Mouse (Mus musculus): ENCODE measurements around the gene Trio. TPM values are rescaled to one million over a fixed set of nuclear protein-coding genes. Genes with fewer than 3 reads are reported as not detected.

Gene Trio
- polyA plus RNA-seq, 1 experiment from 2014 or later: 38.1 TPM

DNA sequence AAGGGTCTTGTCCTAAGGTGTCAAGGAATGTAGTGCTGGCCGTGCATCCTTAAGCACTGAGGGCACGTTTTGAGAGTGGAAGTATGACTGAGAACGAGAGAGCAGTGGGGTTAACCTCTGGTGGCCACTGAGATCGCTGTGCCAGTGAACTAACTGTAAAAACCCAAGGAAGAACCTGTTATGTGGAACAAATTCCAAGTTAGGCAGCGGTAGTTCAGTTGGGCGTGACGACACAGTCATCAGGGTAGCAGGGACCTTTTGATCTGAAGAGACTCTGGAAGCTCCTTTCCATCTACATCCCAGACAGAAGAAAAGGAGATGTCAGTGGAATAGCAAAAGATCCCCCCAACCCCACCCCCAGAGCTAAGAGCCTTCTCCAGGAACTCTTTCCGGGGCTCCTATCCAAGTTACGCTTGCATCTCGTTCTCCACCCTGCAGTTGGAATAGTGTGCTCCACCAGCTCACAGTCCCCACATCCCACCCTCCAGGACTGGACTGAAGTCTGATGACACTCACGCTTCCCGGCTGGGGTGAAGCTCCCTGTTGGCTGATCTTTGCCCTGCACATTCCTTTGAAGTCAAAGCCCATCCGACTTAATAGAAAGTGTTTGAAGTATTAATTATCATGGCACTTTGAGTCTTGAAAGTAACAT is 38.6 kb upstream of the Trio start:
- Histone ChIP-seq H3K4me2 (ENCODE audit: low read length) (no peak overlapping the region), H3K36me3 (ENCODE audit: control insufficient read depth, insufficient read depth, low read length) (no peaks in the 10 kb centered on the region), H3K9ac (ENCODE audit: low read length) (no peak overlapping the region), H3K9me3 (replicated peaks; ENCODE audit: control insufficient read depth, low read length) (no peaks in the 10 kb centered on the region), H3K27ac (ENCODE audit: low read depth, low read length) (no peak overlapping the region), H3K27me3 (replicated peaks; ENCODE audit: control insufficient read depth, insufficient read depth, low read length) (no peaks in the 10 kb centered on the region), H3K4me3 (ENCODE audit: low read depth, low read length) (no peak overlapping the region), H3K4me1 (ENCODE audit: control insufficient read depth, insufficient read depth, low read length) (no peaks in the 10 kb centered on the region)
- DNase-seq (ENCODE audit: low spot score): no peak
- WGBS: 85% methylated on average over 13 of the region's 13 CpGs
- ATAC-seq: no peak

DNA sequence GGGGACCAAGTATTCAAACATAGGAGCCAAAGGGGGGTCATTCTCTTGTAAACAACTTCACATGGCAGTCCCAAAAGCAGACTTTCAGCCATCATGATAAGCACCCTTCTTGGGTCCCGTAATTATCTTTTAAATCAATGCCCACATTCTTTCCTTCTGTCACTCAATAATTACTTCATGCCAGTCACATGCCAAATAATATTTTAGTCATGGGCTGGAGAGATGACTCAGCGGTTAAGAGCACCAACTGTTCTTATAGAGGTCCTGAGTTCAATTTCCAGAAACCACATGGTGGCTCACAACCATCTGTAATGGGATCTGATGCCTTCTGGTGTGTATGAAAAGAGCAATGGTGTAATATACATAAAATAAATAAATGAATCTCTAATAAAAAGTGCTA is 37.8 kb upstream of the Trio start:
- ATAC-seq: no peak
- no peak overlapping the region for H3K9ac ChIP-seq (ENCODE audit: low read length)
- H3K4me2 ChIP-seq (ENCODE audit: low read length): no peak overlapping the region
- DNase-seq (ENCODE audit: low spot score): no peak
- H3K36me3 ChIP-seq (ENCODE audit: control insufficient read depth, insufficient read depth, low read length): no peaks in the 10 kb centered on the region
- H3K27me3 ChIP-seq (replicated peaks; ENCODE audit: control insufficient read depth, insufficient read depth, low read length): no peaks in the 10 kb centered on the region
- no peak overlapping the region for H3K4me3 ChIP-seq (ENCODE audit: low read depth, low read length)
- 94% methylated on average over 2 of the region's 2 CpGs for WGBS
- H3K4me1 ChIP-seq (ENCODE audit: control insufficient read depth, insufficient read depth, low read length): no peaks in the 10 kb centered on the region
- no peaks in the 10 kb centered on the region for H3K9me3 ChIP-seq (replicated peaks; ENCODE audit: control insufficient read depth, low read length)
- no peak overlapping the region for H3K27ac ChIP-seq (ENCODE audit: low read depth, low read length)

- no peak overlapping the region for H3K27ac ChIP-seq (ENCODE audit: low read depth, low read length)
- 96% methylated on average over 3 of the region's 3 CpGs for WGBS
- no peaks in the 10 kb centered on the region for H3K9me3 ChIP-seq (replicated peaks; ENCODE audit: control insufficient read depth, low read length)
- DNase-seq (ENCODE audit: low spot score) (no peak), ATAC-seq (no peak)
- no peak overlapping the region for H3K4me3 ChIP-seq (ENCODE audit: low read depth, low read length)
- no peaks in the 10 kb centered on the region for H3K4me1 ChIP-seq (ENCODE audit: control insufficient read depth, insufficient read depth, low read length)
- H3K36me3 ChIP-seq (ENCODE audit: control insufficient read depth, insufficient read depth, low read length): no peaks in the 10 kb centered on the region
- no peaks in the 10 kb centered on the region for H3K27me3 ChIP-seq (replicated peaks; ENCODE audit: control insufficient read depth, insufficient read depth, low read length)
- no peak overlapping the region for H3K4me2 ChIP-seq (ENCODE audit: low read length)
- H3K9ac ChIP-seq (ENCODE audit: low read length): no peak overlapping the region
Observed at GRCm38 (mm10) chr15:28062016-28062415, 36.4 kb upstream of the Trio start.

DNA sequence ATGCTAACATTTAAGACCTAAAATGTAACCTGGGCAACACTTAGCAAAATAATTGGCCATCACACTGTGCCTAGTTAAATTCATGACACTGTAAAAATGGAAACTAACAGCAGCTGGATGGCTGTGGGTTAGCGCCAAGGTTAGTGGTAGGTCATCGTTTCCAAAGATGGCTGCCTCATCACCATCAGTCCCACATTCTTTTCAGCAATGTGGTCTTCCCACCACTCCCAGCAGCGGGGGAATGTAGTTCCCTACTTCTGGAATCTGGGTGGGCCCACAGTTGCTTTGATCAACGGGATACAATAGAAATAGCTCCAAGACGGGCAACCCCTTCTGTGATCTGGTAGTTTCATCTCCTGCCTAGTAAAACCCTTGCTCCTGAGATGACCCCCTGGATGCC is 35.3 kb upstream of the Trio start:
- Histone ChIP-seq H3K9ac (ENCODE audit: low read length) (no peak overlapping the region), H3K4me3 (ENCODE audit: low read depth, low read length) (no peak overlapping the region), H3K9me3 (replicated peaks; ENCODE audit: control insufficient read depth, low read length) (no peaks in the 10 kb centered on the region), H3K36me3 (ENCODE audit: control insufficient read depth, insufficient read depth, low read length) (no peaks in the 10 kb centered on the region), H3K27ac (ENCODE audit: low read depth, low read length) (no peak overlapping the region), H3K27me3 (replicated peaks; ENCODE audit: control insufficient read depth, insufficient read depth, low read length) (no peaks in the 10 kb centered on the region), H3K4me1 (ENCODE audit: control insufficient read depth, insufficient read depth, low read length) (no peaks in the 10 kb centered on the region), H3K4me2 (ENCODE audit: low read length) (no peak overlapping the region)
- ATAC-seq (no peak), DNase-seq (ENCODE audit: low spot score) (no peak)
- 86% methylated on average over 5 of the region's 5 CpGs for WGBS

DNA sequence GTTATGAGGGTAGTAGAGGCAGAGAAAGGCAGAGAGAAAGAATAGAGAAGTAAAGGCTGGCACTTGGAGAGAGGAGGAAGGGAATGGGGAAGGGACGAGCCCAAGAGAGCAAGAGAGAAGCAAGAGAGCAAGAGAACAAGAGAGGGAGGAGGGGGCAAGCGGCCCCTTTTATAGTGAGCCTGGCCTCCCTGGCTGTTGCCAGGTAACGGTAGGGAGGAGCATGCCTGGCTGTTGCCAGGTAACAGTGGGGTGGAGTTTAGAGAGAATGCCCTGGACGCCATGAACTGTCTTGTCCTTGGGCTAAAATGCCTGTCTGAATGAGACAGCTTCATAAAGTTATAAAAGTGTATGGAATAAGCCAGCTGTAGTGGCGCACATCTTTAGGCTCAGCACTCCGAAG is 34.8 kb upstream of the Trio start:
- H3K9ac ChIP-seq (ENCODE audit: low read length): no peak overlapping the region
- H3K4me1 ChIP-seq (ENCODE audit: control insufficient read depth, insufficient read depth, low read length): no peaks in the 10 kb centered on the region
- no peaks in the 10 kb centered on the region for H3K9me3 ChIP-seq (replicated peaks; ENCODE audit: control insufficient read depth, low read length)
- ATAC-seq: peak; percentile 44; the same call in 1 of the 2 replicates
- H3K27ac ChIP-seq (ENCODE audit: low read depth, low read length): no peak overlapping the region
- H3K4me2 ChIP-seq (ENCODE audit: low read length): no peak overlapping the region
- H3K4me3 ChIP-seq (ENCODE audit: low read depth, low read length): no peak overlapping the region
- WGBS: 45% methylated on average over 6 of the region's 6 CpGs
- no peak for DNase-seq (ENCODE audit: low spot score)
- H3K36me3 ChIP-seq (ENCODE audit: control insufficient read depth, insufficient read depth, low read length): no peaks in the 10 kb centered on the region
- H3K27me3 ChIP-seq (replicated peaks; ENCODE audit: control insufficient read depth, insufficient read depth, low read length): no peaks in the 10 kb centered on the region

- 23% methylated on average over 5 of the region's 5 CpGs for WGBS
- H3K9me3 ChIP-seq (replicated peaks; ENCODE audit: control insufficient read depth, low read length): no peaks in the 10 kb centered on the region
Observed at GRCm38 (mm10) chr15:28057545-28057944, 31.9 kb upstream of the Trio start.

GRCm38 (mm10) chr15:28054731-28055130 is 29.1 kb upstream of the Trio start:
- ATAC-seq: no peak
- peaks cover 7% of the 10 kb centered on the region for H3K4me1 ChIP-seq (ENCODE audit: control insufficient read depth, insufficient read depth, low read length)
- H3K27me3 ChIP-seq (replicated peaks; ENCODE audit: control insufficient read depth, insufficient read depth, low read length): no peaks in the 10 kb centered on the region
- no peak overlapping the region for H3K27ac ChIP-seq (ENCODE audit: low read depth, low read length)
- H3K9ac ChIP-seq (ENCODE audit: low read length): no peak overlapping the region
- no peak overlapping the region for H3K4me3 ChIP-seq (ENCODE audit: low read depth, low read length)
- no peaks in the 10 kb centered on the region for H3K9me3 ChIP-seq (replicated peaks; ENCODE audit: control insufficient read depth, low read length)
- no peak for DNase-seq (ENCODE audit: low spot score)
- no peaks in the 10 kb centered on the region for H3K36me3 ChIP-seq (ENCODE audit: control insufficient read depth, insufficient read depth, low read length)
- no peak overlapping the region for H3K4me2 ChIP-seq (ENCODE audit: low read length)
- WGBS: 89% methylated on average over 1 of the region's 1 CpGs

More at GRCm38 (mm10) chr15:28057545-28057944, 31.9 kb upstream of the Trio start:
- no peak overlapping the region for H3K27ac ChIP-seq (ENCODE audit: low read depth, low read length)
- no peak for ATAC-seq
- DNase-seq (ENCODE audit: low spot score): no peak
- H3K36me3 ChIP-seq (ENCODE audit: control insufficient read depth, insufficient read depth, low read length): no peaks in the 10 kb centered on the region
- H3K9ac ChIP-seq (ENCODE audit: low read length): no peak overlapping the region
- no peak overlapping the region for H3K4me3 ChIP-seq (ENCODE audit: low read depth, low read length)
- H3K4me1 ChIP-seq (ENCODE audit: control insufficient read depth, insufficient read depth, low read length): no peaks in the 10 kb centered on the region
- H3K27me3 ChIP-seq (replicated peaks; ENCODE audit: control insufficient read depth, insufficient read depth, low read length): no peaks in the 10 kb centered on the region
- H3K4me2 ChIP-seq (ENCODE audit: low read length): no peak overlapping the region

DNA sequence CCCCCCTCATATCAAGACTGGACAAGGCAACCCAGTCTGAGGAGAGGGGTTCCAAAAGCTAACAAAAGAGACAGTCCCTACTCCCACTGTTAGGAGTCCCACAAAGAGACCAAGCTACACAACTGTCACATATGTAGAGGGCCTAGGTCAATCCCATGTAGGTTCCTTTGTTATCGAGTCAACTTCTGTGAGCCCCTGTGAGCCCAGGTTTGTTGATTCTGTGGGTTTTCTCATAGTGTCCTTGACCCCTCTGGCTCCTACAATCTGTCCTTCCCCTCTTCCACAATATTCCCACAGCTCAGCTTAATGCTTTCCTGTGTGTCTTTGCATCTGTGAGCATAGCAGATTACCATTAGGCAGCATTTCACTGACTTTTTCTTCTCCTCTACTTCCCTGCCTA is 28.5 kb upstream of the Trio start:
- H3K4me2 ChIP-seq (ENCODE audit: low read length): no peak overlapping the region
- DNase-seq (ENCODE audit: low spot score) (no peak), ATAC-seq (no peak)
- no peaks in the 10 kb centered on the region for H3K27me3 ChIP-seq (replicated peaks; ENCODE audit: control insufficient read depth, insufficient read depth, low read length)
- H3K27ac ChIP-seq (ENCODE audit: low read depth, low read length): no peak overlapping the region
- no peak overlapping the region for H3K4me3 ChIP-seq (ENCODE audit: low read depth, low read length)
- no peaks in the 10 kb centered on the region for H3K36me3 ChIP-seq (ENCODE audit: control insufficient read depth, insufficient read depth, low read length)
- H3K9ac ChIP-seq (ENCODE audit: low read length): no peak overlapping the region
- no peaks in the 10 kb centered on the region for H3K9me3 ChIP-seq (replicated peaks; ENCODE audit: control insufficient read depth, low read length)
- WGBS: 43% methylated on average over 1 of the region's 1 CpGs
- peaks cover 7% of the 10 kb centered on the region for H3K4me1 ChIP-seq (ENCODE audit: control insufficient read depth, insufficient read depth, low read length)

DNA sequence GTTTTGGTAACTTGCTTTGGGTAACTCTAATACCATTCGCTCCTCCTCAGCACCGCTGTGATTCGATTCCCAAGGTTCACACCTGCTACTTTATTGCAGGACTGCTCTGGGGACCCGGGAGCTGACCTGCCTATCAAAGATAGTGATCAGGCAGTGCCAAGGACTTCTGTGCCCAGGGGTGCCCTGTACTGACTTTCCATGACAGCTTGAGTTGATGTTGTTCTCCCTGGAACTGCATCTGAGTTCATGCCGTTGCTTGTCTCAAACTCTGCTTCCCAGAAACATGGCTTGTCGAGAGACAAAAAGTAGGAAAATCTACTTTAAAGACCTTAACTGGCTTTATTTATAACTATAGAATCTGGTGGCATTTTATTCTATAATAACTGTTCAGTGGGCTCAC is 27.6 kb upstream of the Trio start:
- H3K4me1 ChIP-seq (ENCODE audit: control insufficient read depth, insufficient read depth, low read length): peaks cover 7% of the 10 kb centered on the region
- ATAC-seq (no peak), DNase-seq (ENCODE audit: low spot score) (no peak)
- H3K27me3 ChIP-seq (replicated peaks; ENCODE audit: control insufficient read depth, insufficient read depth, low read length): no peaks in the 10 kb centered on the region
- no peak overlapping the region for H3K4me3 ChIP-seq (ENCODE audit: low read depth, low read length)
- no peaks in the 10 kb centered on the region for H3K9me3 ChIP-seq (replicated peaks; ENCODE audit: control insufficient read depth, low read length)
- H3K27ac ChIP-seq (ENCODE audit: low read depth, low read length): no peak overlapping the region
- H3K4me2 ChIP-seq (ENCODE audit: low read length): no peak overlapping the region
- no peak overlapping the region for H3K9ac ChIP-seq (ENCODE audit: low read length)
- no peaks in the 10 kb centered on the region for H3K36me3 ChIP-seq (ENCODE audit: control insufficient read depth, insufficient read depth, low read length)
- 52% methylated on average over 6 of the region's 6 CpGs for WGBS

Measured in forebrain, embryonic 14.5 days (tissue).